Mouse (Mus musculus) mesoderm, embryonic 11.5 days (tissue): Measurements from ENCODE around the gene Ccp110.

Experiments used
- DNase-seq: peaks from one replicate; pipeline ENCODE4 v3.0.0-alpha.2; 2012; ENCODE audit warnings: low read depth, low spot score

Gene Ccp110

GRCm38 (mm10) chr7:118769208-118769607, 56.9 kb downstream of the Ccp110 start:
- no peak for DNase-seq

GRCm38 (mm10) chr7:118769655-118770054, 57.3 kb downstream of the Ccp110 start:
- DNase-seq, result no peak

DNA sequence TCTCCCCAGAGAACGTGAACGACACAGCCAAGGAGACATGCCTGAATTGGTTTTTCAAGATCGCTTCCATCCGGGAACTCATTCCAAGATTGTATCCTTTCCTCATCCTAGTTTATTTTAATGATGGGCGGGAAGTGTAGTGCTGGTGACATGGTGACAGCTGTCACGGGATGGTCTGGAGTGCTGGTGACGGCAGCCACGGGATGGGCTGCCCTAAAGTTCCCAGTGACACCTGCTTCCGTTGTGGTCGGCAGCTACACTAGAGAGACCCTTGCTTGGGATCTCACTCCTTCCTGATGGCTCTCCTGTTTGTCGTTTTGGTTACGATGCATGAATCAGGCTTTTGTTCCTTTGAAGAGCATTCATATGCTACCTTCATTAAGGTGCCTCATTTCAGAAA, 60.7 kb downstream of the Ccp110 start:
- DNase-seq, result no peak

- no peak for DNase-seq
Measured at GRCm38 (mm10) chr7:118775991-118776390, 63.6 kb downstream of the Ccp110 start.

GRCm38 (mm10) chr7:118776491-118776890, 64.1 kb downstream of the Ccp110 start:
- DNase-seq, result no peak

DNA sequence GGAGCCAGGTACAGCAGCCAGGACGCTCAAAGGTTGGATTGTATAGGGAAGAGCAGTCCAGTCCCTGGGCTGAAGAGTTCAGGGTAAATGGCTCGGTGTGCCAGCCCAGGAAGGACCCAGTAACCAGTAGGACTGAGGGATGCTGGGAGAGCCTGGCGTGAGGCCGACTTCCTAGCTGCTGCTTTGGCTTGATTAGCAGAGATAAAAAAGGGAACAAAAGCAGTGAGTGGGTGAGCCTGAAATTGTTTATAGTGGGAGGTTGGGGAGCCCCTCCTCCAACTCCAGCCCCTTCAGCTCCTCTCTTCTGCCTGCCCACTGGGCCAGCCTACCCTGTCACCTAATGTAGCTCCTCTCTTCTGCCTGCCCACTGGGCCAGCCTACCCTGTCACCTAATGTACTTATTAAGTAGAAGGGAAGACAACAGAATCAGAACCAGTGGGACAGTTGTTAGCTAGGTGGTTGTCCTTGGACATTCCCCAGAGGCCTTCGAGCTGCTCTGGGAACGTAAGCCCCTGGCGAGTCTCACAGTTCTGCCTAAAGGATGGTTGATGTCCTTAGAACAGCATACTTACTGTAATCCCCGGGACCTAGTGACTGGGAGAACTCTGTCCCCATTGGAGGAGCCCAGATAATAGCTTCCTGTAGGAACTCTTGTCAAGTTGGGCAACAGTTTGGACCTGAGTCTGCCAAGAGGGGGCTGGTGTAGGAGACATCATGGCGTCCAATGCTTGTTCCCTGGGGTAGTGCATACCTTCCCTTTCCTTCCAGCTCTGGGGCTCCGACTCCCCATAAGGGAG, 65.4 kb downstream of the Ccp110 start:
- DNase-seq, result no peak

DNA sequence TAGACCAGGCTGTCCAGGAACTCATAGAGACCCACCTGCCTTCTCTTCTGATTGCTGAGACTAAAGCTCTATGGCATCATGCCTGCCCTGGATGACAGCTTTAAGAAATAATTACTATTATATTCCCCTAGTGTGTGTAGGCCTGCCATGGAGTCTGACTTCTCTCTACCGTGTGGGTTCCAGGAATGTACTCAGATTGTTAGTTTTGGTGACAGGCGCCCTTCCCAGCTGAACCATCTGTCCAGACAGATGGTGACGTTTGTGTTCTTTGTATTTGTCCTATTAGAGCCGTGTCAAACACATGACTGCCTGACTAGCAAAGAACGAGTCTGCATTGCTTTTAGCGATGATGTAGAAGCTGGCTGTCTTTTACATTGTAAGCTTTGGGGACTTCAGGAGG, 66.2 kb downstream of the Ccp110 start:
- DNase-seq, result peak; percentile 24

DNA sequence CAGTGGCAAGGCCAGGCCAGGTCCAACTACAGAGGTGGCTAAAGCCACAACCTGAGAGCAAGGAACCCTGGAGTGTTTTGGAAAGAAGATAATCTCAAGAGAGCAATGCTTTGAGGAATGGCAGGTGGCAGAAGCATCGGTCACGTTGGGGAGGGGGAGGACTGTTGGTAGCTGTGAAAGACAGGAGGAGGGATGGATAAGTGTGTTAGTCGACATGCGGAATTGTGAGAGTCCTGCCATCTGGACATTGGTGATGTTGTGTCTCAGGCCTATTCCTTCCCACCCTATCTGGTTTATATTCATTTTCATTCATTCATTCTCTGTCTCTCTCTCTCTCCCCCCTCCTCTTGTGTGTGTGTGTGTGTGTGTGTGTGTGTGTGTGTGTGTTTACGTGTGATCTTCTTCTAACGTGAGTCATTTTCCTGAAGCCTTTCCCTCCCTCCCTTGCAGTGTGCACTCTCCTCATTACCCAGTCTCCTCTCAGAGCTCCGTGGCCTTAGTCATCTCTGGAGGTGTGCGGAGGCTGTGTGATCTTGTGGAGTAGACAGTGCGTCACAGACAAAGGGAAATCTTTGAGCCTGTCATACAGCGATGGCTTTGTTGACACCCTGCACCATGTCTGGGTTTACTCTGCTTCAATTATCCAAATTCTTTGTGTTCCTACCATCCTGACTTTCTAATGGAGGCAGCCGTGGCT, 71.1 kb downstream of the Ccp110 start:
- DNase-seq, result no peak

DNA sequence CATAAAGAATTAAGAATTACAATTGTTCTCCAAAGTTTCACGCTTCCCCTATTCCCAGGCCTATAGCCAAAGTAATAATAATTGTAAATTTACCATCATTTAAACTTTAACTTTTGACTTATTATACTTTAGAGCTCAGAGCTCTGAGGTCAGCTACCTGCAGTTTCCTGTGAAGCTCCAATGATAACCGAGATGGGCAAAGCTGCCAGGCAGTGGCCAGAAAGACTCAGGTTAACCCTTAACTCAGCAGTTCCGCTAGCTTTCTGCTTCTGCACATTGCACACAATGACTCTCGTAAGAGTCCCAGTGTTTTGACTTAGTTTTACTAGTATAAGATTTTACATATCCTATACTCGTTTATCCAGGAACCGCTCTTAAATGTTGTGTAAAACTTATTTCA, 73.7 kb downstream of the Ccp110 start:
- DNase-seq, result no peak
